ENCODE assay signal across 8 mouse cellular contexts in genomic region chr10:34297980-34298753, GRCm38 (mm10). TPM values are rescaled to one million over a fixed set of nuclear protein-coding genes. Genes with fewer than 3 reads are reported as not detected.
A peak's percentile ranks its signal among the peaks of the same experiment; 100 is the strongest.
DNase-seq lines count a peak whose midpoint lies in the region; ATAC-seq and TF ChIP-seq lines count a peak whose summit lies in the region.

No protein-coding gene starts in this region.

- WGBS in embryonic facial prominence, embryonic 13.5 days = 45% methylated on average over 25 of the region's 25 CpGs
- 44% methylated on average over 25 of the region's 25 CpGs for WGBS in hindbrain, embryonic 10.5 days
- WGBS in macrophage (ENCODE audit: missing documents) = 54% methylated on average over 25 of the region's 25 CpGs

- H3K4me3 ChIP-seq in E14TG2a.4 (replicated peaks; ENCODE audit: low read length) (peak overlapping the region; percentile 92), macrophage (ENCODE audit: inconsistent target) (peak overlapping the region; percentile 87)
- H3K4me3 ChIP-seq in embryonic facial prominence, embryonic 13.5 days = peak overlapping the region; percentile 73
- H3K4me3 ChIP-seq in hindbrain, embryonic 10.5 days = peak overlapping the region; percentile 84

- peaks cover 9% of the 10 kb centered on the region; the same call in 1 of the 2 replicates for H3K79me2 ChIP-seq in macrophage (ENCODE audit: inconsistent target)

- H3K9ac ChIP-seq in embryonic facial prominence, embryonic 13.5 days = peak overlapping the region; percentile 84

- no peak for DNase-seq in frontal cortex, postnatal 25 days (ENCODE audit: low spot score in 2 of 2)
- DNase-seq in hindbrain, embryonic 10.5 days (ENCODE audit: low spot score) = no peak
- no peak for DNase-seq in ovary, postnatal 36 days (ENCODE audit: low spot score)
- no peak for DNase-seq in spleen, adult 18-20 months

- H3K36me3 ChIP-seq in E14TG2a.4 (ENCODE audit: insufficient read depth, low read length) (peaks cover 8% of the 10 kb centered on the region; the same call in 1 of the 2 replicates), macrophage (ENCODE audit: inconsistent target) (no peaks in the 10 kb centered on the region)
- no peaks in the 10 kb centered on the region for H3K36me3 ChIP-seq in embryonic facial prominence, embryonic 13.5 days
- no peaks in the 10 kb centered on the region for H3K36me3 ChIP-seq in hindbrain, embryonic 10.5 days

- H3K27me3 ChIP-seq in E14TG2a.4 (ENCODE audit: insufficient read depth, low read length) = peaks cover 20% of the 10 kb centered on the region
- no peaks in the 10 kb centered on the region for H3K27me3 ChIP-seq in embryonic facial prominence, embryonic 13.5 days
- no peaks in the 10 kb centered on the region for H3K27me3 ChIP-seq in hindbrain, embryonic 10.5 days (ENCODE audit: insufficient read depth, poor library complexity, severe bottlenecking)

- peak overlapping the region; percentile 87 for H3K27ac ChIP-seq in embryonic facial prominence, embryonic 13.5 days
- H3K27ac ChIP-seq in hindbrain, embryonic 10.5 days = peak overlapping the region; percentile 93
- H3K27ac ChIP-seq in macrophage = peak overlapping the region; percentile 38; the same call in 1 of the 2 replicates

- TF ChIP-seq CTCF in E14TG2a.4 (conservative IDR thresholded peaks at IDR 0.05; ENCODE audit: low read length) = no peak

- H3K9me3 ChIP-seq in E14TG2a.4 (ENCODE audit: low read length) = no peaks in the 10 kb centered on the region
- no peaks in the 10 kb centered on the region for H3K9me3 ChIP-seq in embryonic facial prominence, embryonic 13.5 days
- H3K9me3 ChIP-seq in hindbrain, embryonic 10.5 days = no peaks in the 10 kb centered on the region

- H3K4me2 ChIP-seq in embryonic facial prominence, embryonic 13.5 days = peak overlapping the region; percentile 91

- peak; percentile 12 for ATAC-seq in frontal cortex, adult (ENCODE audit: low TSS enrichment)
- ATAC-seq in embryonic facial prominence, embryonic 13.5 days (ENCODE audit: insufficient number of reproducible peaks, insufficient read depth, low FRiP score, low TSS enrichment, low read depth) = no peak

- peaks cover 30% of the 10 kb centered on the region for H3K4me1 ChIP-seq in E14TG2a.4 (replicated peaks; ENCODE audit: low read depth, low read length)
- H3K4me1 ChIP-seq in embryonic facial prominence, embryonic 13.5 days = peaks cover 38% of the 10 kb centered on the region
- H3K4me1 ChIP-seq in hindbrain, embryonic 10.5 days (replicated peaks) = peaks cover 48% of the 10 kb centered on the region

RNA-seq across cellular contexts. Expression of gene Tspyl4, which starts 0.9 kb away (rescaled TPM):
- polyA plus RNA-seq in embryonic facial prominence, embryonic 13.5 days (2015; fragmentation: Nextera tagmentation; extraction: Ambion mirVana) = 26.8 and 30.6 TPM in 2 replicates
- polyA plus RNA-seq in hindbrain, embryonic 10.5 days (2016; fragmentation: Nextera tagmentation; extraction: Ambion mirVana) = 49.2 and 77.6 TPM in 2 replicates
- total RNA-seq in macrophage (2018; cell fraction: chromatin; rRNA removed) = 10 to 100 TPM in 1 of 26 experiments, 1 to 10 TPM in 19, under 1 TPM in 6; 0.62 to 11.7 (median 2.3) TPM
- 10 to 100 TPM in 15 of 26 experiments, 1 to 10 TPM in 11; 4.9 to 15.0 (median 10.5) TPM for total RNA-seq in macrophage (2018; cell fraction: cytosol; rRNA removed)
- total RNA-seq in macrophage (2018; cell fraction: nucleus; rRNA removed) = 10 to 100 TPM in 6 of 26 experiments, 1 to 10 TPM in 20; 2.6 to 31.1 (median 5.2) TPM
- 5.7 to 7.8 TPM (median 7.4 TPM) in 3 replicates for polyA plus RNA-seq in macrophage (2018)

RNA-seq across cellular contexts. Expression of gene Tspyl1, which starts 16.2 kb away (rescaled TPM):
- polyA plus RNA-seq in embryonic facial prominence, embryonic 13.5 days (2015; fragmentation: Nextera tagmentation; extraction: Ambion mirVana) = 82.9 and 91.2 TPM in 2 replicates
- polyA plus RNA-seq in hindbrain, embryonic 10.5 days (2016; fragmentation: Nextera tagmentation; extraction: Ambion mirVana) = 70.1 and 83.3 TPM in 2 replicates
- total RNA-seq in macrophage (2018; cell fraction: chromatin; rRNA removed) = 10 to 100 TPM; 10.7 to 45.7 (median 26.9) TPM
- total RNA-seq in macrophage (2018; cell fraction: cytosol; rRNA removed) = 10 to 100 TPM; 57.1 to 78.8 (median 66.3) TPM
- total RNA-seq in macrophage (2018; cell fraction: nucleus; rRNA removed) = 100 to 1,000 TPM in 1 of 26 experiments, 10 to 100 TPM in 25; 31.5 to 102 (median 64.7) TPM
- 38.3 to 64.8 TPM (median 43.1 TPM) in 3 replicates for polyA plus RNA-seq in macrophage (2018)

Comparison
In these comparisons a context has a peak if more than half of its experiments do, and no peak if none do; other contexts are left out.
1. H3K27ac ChIP-seq: peak in every context shown above with its lines; median percentile 93 in hindbrain, embryonic 10.5 days; 87 in embryonic facial prominence, embryonic 13.5 days; 38 in macrophage.